In genomic region chr19:23886169-23886568, GRCm38 (mm10) we compare ENCODE assay signal across 21 mouse cellular contexts.
DNase-seq lines count a peak whose midpoint lies in the region; ATAC-seq and TF ChIP-seq lines count a peak whose summit lies in the region.
"Had no signal": no experiment of that assay in that cellular context is flagged by ENCODE, and none has a peak within 500 bp of the region (broad histone marks: within the 10 kb centered on the region; RNA-seq: fewer than 3 reads in every experiment).

No protein-coding gene starts in this region.

- peak; percentile 72; the same call in 1 of the 2 replicates for ATAC-seq in heart, embryonic 16.5 days (replicated peaks; ENCODE audit: extremely low read depth, insufficient read depth, low FRiP score)
- ATAC-seq: forebrain, embryonic 14.5 days; forebrain, embryonic 16.5 days had no signal

- H3K4me3 ChIP-seq in heart, embryonic 16.5 days (ENCODE audit: low read length): no peak overlapping the region
- no peak overlapping the region for H3K4me3 ChIP-seq in layer of hippocampus, adult 2 months
- H3K4me3 ChIP-seq: embryonic facial prominence, embryonic 13.5 days; embryonic facial prominence, embryonic 15.5 days; erythroblast, embryonic 14.5 days; forebrain, embryonic 10.5 days; forebrain, embryonic 12.5 days had no signal

- intact Hi-C loops in heart, postnatal 10 days (cut with DNase I): no loop called here

- H3K9me3 ChIP-seq in heart, embryonic 16.5 days (replicated peaks; ENCODE audit: control insufficient read depth, low read length): no peaks in the 10 kb centered on the region
- H3K9me3 ChIP-seq: embryonic facial prominence, embryonic 13.5 days; embryonic facial prominence, embryonic 15.5 days; forebrain, embryonic 10.5 days; forebrain, embryonic 12.5 days had no signal

- no peak overlapping the region for H3K4me2 ChIP-seq in heart, embryonic 16.5 days (ENCODE audit: low read depth, low read length)
- H3K4me2 ChIP-seq: embryonic facial prominence, embryonic 13.5 days; embryonic facial prominence, embryonic 15.5 days; forebrain, embryonic 12.5 days had no signal

- no peak for DNase-seq in heart, postnatal 10 days
- no peak for DNase-seq in layer of hippocampus, adult 2 months (ENCODE audit: low spot score in 2 of 2)
- DNase-seq in layer of hippocampus, adult 11-12 months (ENCODE audit: low spot score): no peak
- DNase-seq: adrenal gland, adult 2 months; adrenal gland, postnatal 10 days; adrenal gland, postnatal 25 days; cerebellum, adult 11 months; cerebellum, adult 18-20 months; cerebellum, adult 8-10 months; cerebellum, adult 9-11 months; cerebellum, postnatal 14 days; cerebellum, postnatal 36 days; embryo, embryonic 11 days had no signal

- no peaks in the 10 kb centered on the region for H3K36me3 ChIP-seq in heart, embryonic 16.5 days (ENCODE audit: control insufficient read depth, insufficient read depth)
- H3K36me3 ChIP-seq: embryonic facial prominence, embryonic 13.5 days; embryonic facial prominence, embryonic 15.5 days; forebrain, embryonic 10.5 days; forebrain, embryonic 12.5 days had no signal

- no peak for TF ChIP-seq CTCF in layer of hippocampus, adult 2 months (conservative IDR thresholded peaks at IDR 0.05)

- no peak overlapping the region for H3K9ac ChIP-seq in heart, embryonic 16.5 days (ENCODE audit: low read length)
- H3K9ac ChIP-seq: embryonic facial prominence, embryonic 13.5 days; embryonic facial prominence, embryonic 15.5 days; forebrain, embryonic 12.5 days had no signal

- no peak overlapping the region for H3K27ac ChIP-seq in heart, embryonic 16.5 days (ENCODE audit: low read length)
- H3K27ac ChIP-seq in layer of hippocampus, adult 2 months: peak overlapping the region; percentile 52; the same call in 1 of the 2 replicates
- H3K27ac ChIP-seq: embryonic facial prominence, embryonic 13.5 days; embryonic facial prominence, embryonic 15.5 days; forebrain, embryonic 10.5 days; forebrain, embryonic 12.5 days had no signal

- 54% methylated on average over 5 of the region's 5 CpGs for whole genome bisulfite sequencing in heart, embryonic 16.5 days

- H3K27me3 ChIP-seq in heart, embryonic 16.5 days (ENCODE audit: control insufficient read depth, insufficient read depth, low read length): no peaks in the 10 kb centered on the region

- peaks cover 4% of the 10 kb centered on the region; the same call in 1 of the 2 replicates for H3K4me1 ChIP-seq in heart, embryonic 16.5 days (ENCODE audit: control insufficient read depth, insufficient read depth, low read length)
- H3K4me1 ChIP-seq: embryonic facial prominence, embryonic 13.5 days; embryonic facial prominence, embryonic 15.5 days; forebrain, embryonic 10.5 days; forebrain, embryonic 12.5 days had no signal
